Mouse (Mus musculus) kidney, postnatal 10 days (tissue): Measurements from ENCODE around the gene Olfr764-ps1.
"Not testable (repeated sequence)": the region's sequence is repeated elsewhere in the genome, so short reads cannot be mapped to it uniquely, and the experiment has no call there.

Experiments
- DNase-seq: peaks from one replicate; pipeline ENCODE4 v3.0.0; 2021; ENCODE audit warnings: mixed read lengths

Gene Olfr764-ps1

DNA sequence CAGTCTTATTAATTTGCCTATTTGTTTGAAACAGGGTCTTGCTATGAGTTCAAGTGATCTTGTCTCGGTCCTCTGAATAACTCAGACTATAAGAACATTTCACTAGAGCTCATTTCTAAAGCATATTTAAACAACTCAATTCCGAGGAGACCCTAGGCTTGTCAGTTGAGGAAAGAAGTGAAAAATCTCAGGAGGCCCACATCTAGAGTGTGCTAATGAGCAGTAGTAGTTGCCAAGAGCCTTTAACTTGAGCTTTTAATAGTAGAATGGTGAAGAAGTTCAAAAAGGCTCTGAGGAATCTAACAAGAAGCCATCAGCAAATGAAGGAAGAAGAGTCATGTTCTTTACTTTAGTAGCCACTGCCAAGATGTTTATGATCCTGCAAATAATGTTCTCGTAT is at the start of gene Olfr764-ps1:
TSS of gene Olfr764-ps1 (minus strand) at position 101 of the 400 bp plus-strand sequence.
- DNase-seq, result no peak

GRCm38 (mm10) chr10:129082810-129083209 is 43.1 kb upstream of the Olfr764-ps1 start, which contains the start of gene Olfr767:
Gene Olfr767, minus strand, starts transcription at chr10:129082910.
- not testable (repeated sequence) for DNase-seq

DNA sequence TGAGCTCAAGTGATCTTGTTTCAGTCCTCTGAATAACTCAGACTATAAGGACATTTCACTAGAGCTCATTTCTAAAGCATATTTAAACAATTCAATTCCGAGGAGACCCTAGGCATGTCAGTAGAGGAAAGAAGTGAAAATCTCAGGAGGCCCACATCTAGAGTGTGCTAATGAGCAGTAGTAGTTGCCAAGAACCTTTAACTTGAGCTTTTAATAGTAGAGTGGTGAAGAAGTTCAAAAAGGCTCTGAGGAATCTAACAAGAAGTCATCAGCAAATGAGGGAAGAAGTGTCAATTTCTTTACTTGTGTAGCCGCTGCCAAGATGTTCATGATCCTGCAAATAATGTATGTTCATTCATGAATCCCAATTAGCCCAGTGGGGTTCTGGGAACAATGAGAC is 29.2 kb upstream of the Olfr764-ps1 start, which contains the start of gene Olfr766-ps1:
TSS of gene Olfr766-ps1 (minus strand) at position 101 of the 400 bp plus-strand sequence.
- DNase-seq, result no peak

GRCm38 (mm10) chr10:129049898-129050297 is 10.2 kb upstream of the Olfr764-ps1 start, which contains the start of gene Olfr765:
Gene Olfr765, minus strand, starts transcription at chr10:129049998.
- DNase-seq, result not testable (repeated sequence)

GRCm38 (mm10) chr10:129028343-129028742 is 11.4 kb downstream of the Olfr764-ps1 start:
- DNase-seq, result no peak

DNA sequence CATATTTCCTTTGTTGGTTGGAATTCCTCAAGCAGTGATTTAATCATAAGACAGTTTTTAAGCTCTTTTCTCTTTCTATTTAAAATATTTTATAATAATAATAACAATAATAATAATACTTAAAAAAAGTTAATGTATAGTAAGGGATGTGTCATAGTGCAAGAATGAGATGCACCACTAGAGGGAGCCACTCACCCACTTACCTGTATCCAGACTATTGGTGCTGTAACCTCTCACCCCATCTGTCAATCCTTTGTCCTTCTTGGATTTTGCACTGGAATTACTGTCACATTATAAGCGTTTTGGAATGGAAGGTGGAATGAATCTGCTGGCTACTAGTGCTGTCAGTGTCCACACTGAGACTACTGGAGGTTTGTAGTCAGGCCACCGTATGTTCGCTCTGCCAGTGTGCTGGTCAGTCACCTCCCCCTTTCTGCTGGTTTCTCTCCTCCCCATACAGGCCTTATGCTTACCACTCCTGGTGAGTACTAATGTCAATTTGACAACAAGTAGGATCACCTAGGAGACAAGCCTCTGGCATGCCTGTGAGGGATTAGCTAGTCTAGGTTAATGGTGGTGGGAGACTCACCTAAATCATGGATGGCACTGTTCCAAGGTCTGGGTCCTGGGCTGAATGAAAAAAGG is 13.6 kb downstream of the Olfr764-ps1 start:
- peak; percentile 60 for DNase-seq

GRCm38 (mm10) chr10:129023319-129023718 is 16.4 kb downstream of the Olfr764-ps1 start:
- DNase-seq, result no peak

DNA sequence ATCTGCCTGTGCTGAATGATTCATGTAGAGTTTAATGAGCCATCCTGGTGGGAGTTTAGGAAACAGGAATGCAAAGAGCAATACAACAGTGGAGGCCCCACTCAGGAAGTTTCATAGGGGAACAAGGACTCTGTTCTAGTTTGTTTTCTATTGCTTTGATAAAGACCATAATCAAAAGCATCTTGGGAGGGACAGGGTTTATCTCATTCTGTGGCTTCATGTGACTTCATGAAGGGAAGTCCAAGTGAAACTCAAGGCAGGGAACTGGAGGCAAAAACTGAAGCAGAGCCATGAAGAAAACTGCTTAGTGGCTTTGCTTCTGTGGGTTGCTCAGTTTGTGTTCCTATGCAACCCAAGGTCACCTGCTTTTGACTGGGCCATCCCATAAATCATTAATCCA is 25.2 kb downstream of the Olfr764-ps1 start:
- no peak for DNase-seq

GRCm38 (mm10) chr10:129011511-129011910 is 28.2 kb downstream of the Olfr764-ps1 start:
- not testable (repeated sequence) for DNase-seq

DNA sequence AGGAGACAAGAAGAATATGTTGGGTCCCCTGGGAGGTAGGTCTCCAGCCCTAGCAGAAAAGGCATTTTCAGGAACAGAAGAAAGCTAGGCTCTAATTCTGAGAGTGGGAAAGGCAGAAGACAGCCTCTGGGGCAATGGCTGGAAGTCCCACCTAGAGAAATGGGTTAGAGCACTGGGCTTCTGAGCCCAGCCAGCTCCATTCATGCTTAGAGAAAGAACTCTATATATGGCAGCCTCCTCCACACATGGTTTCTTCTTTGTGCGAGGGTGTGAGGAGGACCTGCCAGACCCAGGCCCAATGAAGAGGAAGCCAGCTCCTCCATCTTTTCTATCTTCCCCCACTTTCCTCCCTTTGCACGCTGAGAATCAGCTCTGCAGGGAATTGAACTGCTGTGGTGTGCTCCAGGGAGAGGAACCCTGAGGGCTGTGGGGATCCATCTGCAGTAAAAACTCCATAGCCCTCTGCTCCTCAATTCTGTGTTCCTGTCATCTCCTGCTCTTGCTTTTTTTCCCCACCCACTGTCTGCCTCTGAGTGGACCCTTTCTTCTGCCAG is 29.3 kb downstream of the Olfr764-ps1 start, which contains the start of gene Olfr763:
TSS of gene Olfr763 (plus strand) at position 504 of the 554 bp plus-strand sequence.
- DNase-seq, result no peak

GRCm38 (mm10) chr10:129004032-129004920 is 35.4 kb downstream of the Olfr764-ps1 start:
- no peak for DNase-seq

DNA sequence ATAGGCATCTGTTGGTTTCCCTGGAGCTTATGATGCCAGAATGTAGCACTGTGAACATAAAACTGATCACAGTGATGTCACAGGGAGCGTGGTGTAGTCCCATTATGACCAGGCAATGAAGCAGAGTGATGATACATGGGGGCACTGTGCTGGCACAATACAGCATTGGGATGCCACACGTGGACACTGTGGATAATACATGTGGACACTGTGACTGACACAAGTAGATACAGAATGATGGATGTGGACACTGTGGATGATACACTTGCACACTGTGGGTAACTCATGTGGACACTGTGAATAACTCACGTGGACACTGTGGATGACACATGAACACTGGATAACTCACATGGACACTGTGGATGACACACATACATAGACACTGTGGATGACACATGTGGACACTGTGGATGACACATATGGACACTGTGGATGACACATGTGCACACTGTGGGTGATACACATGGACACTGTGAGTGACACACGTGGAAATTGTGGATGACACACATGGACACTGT is 43.1 kb downstream of the Olfr764-ps1 start:
- no peak for DNase-seq

DNA sequence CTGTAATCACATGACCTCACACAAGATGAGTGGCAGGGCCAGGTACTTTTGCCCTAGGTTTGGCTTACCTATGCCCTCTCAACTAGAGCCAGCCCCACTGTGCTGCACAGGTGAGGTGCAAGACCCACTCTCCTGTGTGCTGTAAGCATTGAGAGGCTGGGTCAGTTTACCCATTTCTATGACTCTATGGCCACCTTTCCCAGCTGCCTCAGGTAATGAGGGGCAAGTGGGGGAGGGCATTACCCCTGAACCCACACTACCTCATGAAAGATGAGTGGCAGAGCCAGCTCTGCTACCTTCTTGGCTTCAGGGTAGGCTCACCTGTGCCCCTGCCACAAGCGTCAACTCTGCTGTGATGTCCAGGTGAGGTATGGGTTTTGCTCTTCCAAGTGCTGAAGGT is 43.9 kb downstream of the Olfr764-ps1 start:
- DNase-seq, result no peak

DNA sequence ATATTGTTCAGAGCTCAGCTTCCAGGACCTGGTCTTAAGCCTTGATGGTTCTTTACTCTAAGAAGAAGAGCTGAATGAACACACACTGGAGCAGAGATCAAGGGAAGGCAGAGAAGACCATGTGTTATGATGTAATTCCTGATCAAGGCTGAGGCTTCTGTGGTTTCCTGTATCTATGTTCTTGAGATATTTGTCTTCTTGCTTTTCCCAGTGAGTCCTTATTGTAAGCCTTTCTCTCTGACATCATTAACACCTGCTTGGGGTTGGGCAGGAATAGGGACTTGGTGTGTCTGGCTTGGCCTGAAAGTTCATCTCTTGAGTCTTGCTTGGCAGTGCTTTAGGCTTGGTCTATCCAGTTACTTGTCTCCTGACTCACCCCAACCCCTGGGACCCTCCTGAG is 48.7 kb downstream of the Olfr764-ps1 start:
- DNase-seq, result no peak

- not testable (repeated sequence) for DNase-seq
These were observed 49.4 kb downstream of the Olfr764-ps1 start for GRCm38 (mm10) chr10:128990129-128990850.

GRCm38 (mm10) chr10:128989131-128989530 is 50.6 kb downstream of the Olfr764-ps1 start, which contains the start of gene Olfr9:
Gene Olfr9, plus strand, starts transcription at chr10:128989431.
- DNase-seq, result not testable (repeated sequence)
